Comparison of ENCODE assay signal across 9 mouse cellular contexts in genomic region chr3:117360528-117360927, GRCm38 (mm10). TPM values are rescaled to one million over a fixed set of nuclear protein-coding genes. Genes with fewer than 3 reads are reported as not detected.
DNase-seq lines count a peak whose midpoint lies in the region; ATAC-seq lines count a peak whose summit lies in the region.
"Had no signal": no experiment of that assay in that cellular context is flagged by ENCODE, and none has a peak within 500 bp of the region (broad histone marks: within the 10 kb centered on the region; RNA-seq: fewer than 3 reads in every experiment).

Plppr4 (minus strand) TSS chr3:117360876.

- peak; percentile 56 for ATAC-seq in cerebellum, adult (ENCODE audit: insufficient number of reproducible peaks, low FRiP score, low TSS enrichment)
- ATAC-seq in liver, embryonic 16.5 days (ENCODE audit: low read depth), result no peak
- no peak for ATAC-seq in megakaryocyte progenitor cell, adult 5-6 weeks (replicated peaks; ENCODE audit: poor library complexity)

- WGBS in liver, embryonic 16.5 days (ENCODE audit: insufficient replicate concordance), result 32% methylated on average over 5 of the region's 5 CpGs

- H3K4me2 ChIP-seq in liver, embryonic 16.5 days (ENCODE audit: low read depth, low read length), result peak within 1 kb of the TSS; percentile 57

- no peak within 1 kb of the TSS for H3K27ac ChIP-seq in liver, embryonic 16.5 days (ENCODE audit: low read length)

- H3K36me3 ChIP-seq in liver, embryonic 16.5 days (ENCODE audit: control insufficient read depth, insufficient read depth), result no peaks in the 10 kb centered on the region

- H3K4me3 ChIP-seq in liver, embryonic 16.5 days (ENCODE audit: low read depth, low read length), result peak within 1 kb of the TSS; percentile 45

- DNase-seq in cerebellum, adult 9-10 months, result no peak
- peak; percentile 18 for DNase-seq in right cerebral cortex, postnatal 14 days
- no peak for DNase-seq in right cerebral cortex, adult 2 months (ENCODE audit: low spot score in 2 of 2)
- peak; percentile 54 for DNase-seq in kidney, postnatal 10 days
- no peak for DNase-seq in B cell, adult 2 months

- peaks cover 7% of the 10 kb centered on the region; the same call in 1 of the 2 replicates for H3K27me3 ChIP-seq in liver, embryonic 16.5 days (ENCODE audit: control insufficient read depth, insufficient read depth, low read depth, low read length)

- H3K9ac ChIP-seq in liver, embryonic 16.5 days (ENCODE audit: low read depth, low read length), result no peak within 1 kb of the TSS

- H3K4me1 ChIP-seq in liver, embryonic 16.5 days (ENCODE audit: control insufficient read depth, low read depth, low read length), result no peaks in the 10 kb centered on the region; the same call in 1 of the 2 replicates

- no peaks in the 10 kb centered on the region for H3K9me3 ChIP-seq in liver, embryonic 16.5 days (replicated peaks; ENCODE audit: control insufficient read depth, low read length)

RNA-seq across cellular contexts. Expression of gene Plppr4, which starts in this region (rescaled TPM):
- 0.01 and 0.04 TPM in 2 replicates for polyA plus RNA-seq in liver, embryonic 16.5 days (2015; fragmentation: Nextera tagmentation; extraction: Ambion mirVana)
- total RNA-seq in megakaryocyte progenitor cell, adult 5-6 weeks (2015), result not detected in 2 replicates
- not detected in 2 replicates for total RNA-seq in megakaryocyte progenitor cell, adult 5-6 weeks (2017)
- total RNA-seq: common myeloid progenitor, adult 5-6 weeks had no signal

Comparison
In these comparisons a context has a peak if more than half of its experiments do, and no peak if none do; other contexts are left out.
1. DNase-seq: peak in right cerebral cortex, postnatal 14 days (single experiment) and kidney, postnatal 10 days (single experiment); none in cerebellum, adult 9-10 months (single experiment), right cerebral cortex, adult 2 months (0 of 2) and B cell, adult 2 months (0 of 2).